Mouse (Mus musculus): Measurements from ENCODE around the gene Hid1. TPM values are rescaled to one million over a fixed set of nuclear protein-coding genes. Genes with fewer than 3 reads are reported as not detected.

Hid1 gene
- polyA plus RNA-seq, 1 experiment, result 5.9 TPM

GRCm38 (mm10) chr11:115344967-115345366 is 22.6 kb downstream of the Hid1 start:
- Histone ChIP-seq H3K4me3 (ENCODE audit: insufficient read depth, low read length) (no peak overlapping the region), H3K4me1 (ENCODE audit: control insufficient read depth, insufficient read depth, low read length) (no peaks in the 10 kb centered on the region), H3K27ac (ENCODE audit: insufficient read depth, low read length) (no peak overlapping the region)
- TF ChIP-seq CTCF (IDR thresholded peaks at IDR 0.05; ENCODE audit: borderline replicate concordance, insufficient read depth, low read length), result no peak
- no peak for TF ChIP-seq POLR2A (IDR thresholded peaks at IDR 0.05; ENCODE audit: low read depth, low read length)

- no peak overlapping the region for H3K27ac ChIP-seq (ENCODE audit: insufficient read depth, low read length)
- no peak overlapping the region for H3K4me3 ChIP-seq (ENCODE audit: insufficient read depth, low read length)
- no peaks in the 10 kb centered on the region for H3K4me1 ChIP-seq (ENCODE audit: control insufficient read depth, insufficient read depth, low read length)
- no peak for TF ChIP-seq POLR2A (IDR thresholded peaks at IDR 0.05; ENCODE audit: low read depth, low read length)
- no peak for TF ChIP-seq CTCF (IDR thresholded peaks at IDR 0.05; ENCODE audit: borderline replicate concordance, insufficient read depth, low read length)
Measured at GRCm38 (mm10) chr11:115341866-115342265, 25.7 kb downstream of the Hid1 start.

GRCm38 (mm10) chr11:115341246-115341645 is 26.3 kb downstream of the Hid1 start:
- no peak for TF ChIP-seq POLR2A (IDR thresholded peaks at IDR 0.05; ENCODE audit: low read depth, low read length)
- TF ChIP-seq CTCF (IDR thresholded peaks at IDR 0.05; ENCODE audit: borderline replicate concordance, insufficient read depth, low read length), result no peak
- Histone ChIP-seq H3K4me3 (ENCODE audit: insufficient read depth, low read length) (no peak overlapping the region), H3K27ac (ENCODE audit: insufficient read depth, low read length) (no peak overlapping the region), H3K4me1 (ENCODE audit: control insufficient read depth, insufficient read depth, low read length) (no peaks in the 10 kb centered on the region)

- TF ChIP-seq POLR2A (IDR thresholded peaks at IDR 0.05; ENCODE audit: low read depth, low read length), result no peak
- TF ChIP-seq CTCF (IDR thresholded peaks at IDR 0.05; ENCODE audit: borderline replicate concordance, insufficient read depth, low read length), result no peak
- H3K27ac ChIP-seq (ENCODE audit: insufficient read depth, low read length), result no peak overlapping the region
- H3K4me3 ChIP-seq (ENCODE audit: insufficient read depth, low read length), result no peak overlapping the region
- H3K4me1 ChIP-seq (ENCODE audit: control insufficient read depth, insufficient read depth, low read length), result no peaks in the 10 kb centered on the region
Measured at GRCm38 (mm10) chr11:115337826-115338225, 29.7 kb downstream of the Hid1 start.

- no peak overlapping the region for H3K27ac ChIP-seq (ENCODE audit: insufficient read depth, low read length)
- H3K4me3 ChIP-seq (ENCODE audit: insufficient read depth, low read length), result no peak overlapping the region
Measured at GRCm38 (mm10) chr11:115337350-115337749, 30.2 kb downstream of the Hid1 start.

GRCm38 (mm10) chr11:115336115-115336514 is 31.4 kb downstream of the Hid1 start:
- Histone ChIP-seq H3K4me1 (ENCODE audit: control insufficient read depth, insufficient read depth, low read length) (no peaks in the 10 kb centered on the region), H3K4me3 (ENCODE audit: insufficient read depth, low read length) (no peak overlapping the region), H3K27ac (ENCODE audit: insufficient read depth, low read length) (no peak overlapping the region)
- no peak for TF ChIP-seq POLR2A (IDR thresholded peaks at IDR 0.05; ENCODE audit: low read depth, low read length)
- no peak for TF ChIP-seq CTCF (IDR thresholded peaks at IDR 0.05; ENCODE audit: borderline replicate concordance, insufficient read depth, low read length)

More at GRCm38 (mm10) chr11:115337350-115337749, 30.2 kb downstream of the Hid1 start:
- no peaks in the 10 kb centered on the region for H3K4me1 ChIP-seq (ENCODE audit: control insufficient read depth, insufficient read depth, low read length)
- TF ChIP-seq CTCF (IDR thresholded peaks at IDR 0.05; ENCODE audit: borderline replicate concordance, insufficient read depth, low read length) (no peak), POLR2A (IDR thresholded peaks at IDR 0.05; ENCODE audit: low read depth, low read length) (no peak)

GRCm38 (mm10) chr11:115335223-115335622 is 32.3 kb downstream of the Hid1 start:
- TF ChIP-seq CTCF (IDR thresholded peaks at IDR 0.05; ENCODE audit: borderline replicate concordance, insufficient read depth, low read length) (no peak), POLR2A (IDR thresholded peaks at IDR 0.05; ENCODE audit: low read depth, low read length) (no peak)
- H3K4me1 ChIP-seq (ENCODE audit: control insufficient read depth, insufficient read depth, low read length), result no peaks in the 10 kb centered on the region
- no peak overlapping the region for H3K27ac ChIP-seq (ENCODE audit: insufficient read depth, low read length)
- no peak overlapping the region for H3K4me3 ChIP-seq (ENCODE audit: insufficient read depth, low read length)

GRCm38 (mm10) chr11:115334531-115334930 is 33.0 kb downstream of the Hid1 start, which contains the start of gene Otop3:
Gene Otop3, plus strand, starts transcription at chr11:115334731.
- Histone ChIP-seq H3K27ac (ENCODE audit: insufficient read depth, low read length) (no peak within 1 kb of the TSS), H3K4me3 (ENCODE audit: insufficient read depth, low read length) (no peak within 1 kb of the TSS), H3K4me1 (ENCODE audit: control insufficient read depth, insufficient read depth, low read length) (no peaks in the 10 kb centered on the region)
- TF ChIP-seq POLR2A (IDR thresholded peaks at IDR 0.05; ENCODE audit: low read depth, low read length), result no peak
- TF ChIP-seq CTCF (IDR thresholded peaks at IDR 0.05; ENCODE audit: borderline replicate concordance, insufficient read depth, low read length), result no peak

- Histone ChIP-seq H3K4me3 (ENCODE audit: insufficient read depth, low read length) (no peak overlapping the region), H3K4me1 (ENCODE audit: control insufficient read depth, insufficient read depth, low read length) (no peaks in the 10 kb centered on the region), H3K27ac (ENCODE audit: insufficient read depth, low read length) (no peak overlapping the region)
- TF ChIP-seq CTCF (IDR thresholded peaks at IDR 0.05; ENCODE audit: borderline replicate concordance, insufficient read depth, low read length) (no peak), POLR2A (IDR thresholded peaks at IDR 0.05; ENCODE audit: low read depth, low read length) (no peak)
Measured at GRCm38 (mm10) chr11:115329339-115329738, 38.2 kb downstream of the Hid1 start.

- no peak for TF ChIP-seq POLR2A (IDR thresholded peaks at IDR 0.05; ENCODE audit: low read depth, low read length)
- TF ChIP-seq CTCF (IDR thresholded peaks at IDR 0.05; ENCODE audit: borderline replicate concordance, insufficient read depth, low read length), result no peak
- Histone ChIP-seq H3K27ac (ENCODE audit: insufficient read depth, low read length) (no peak overlapping the region), H3K4me1 (ENCODE audit: control insufficient read depth, insufficient read depth, low read length) (no peaks in the 10 kb centered on the region), H3K4me3 (ENCODE audit: insufficient read depth, low read length) (no peak overlapping the region)
Measured at GRCm38 (mm10) chr11:115326730-115327129, 40.8 kb downstream of the Hid1 start.

- TF ChIP-seq CTCF (IDR thresholded peaks at IDR 0.05; ENCODE audit: borderline replicate concordance, insufficient read depth, low read length), result no peak
- TF ChIP-seq POLR2A (IDR thresholded peaks at IDR 0.05; ENCODE audit: low read depth, low read length), result no peak
- Histone ChIP-seq H3K4me3 (ENCODE audit: insufficient read depth, low read length) (no peak overlapping the region), H3K4me1 (ENCODE audit: control insufficient read depth, insufficient read depth, low read length) (0 out of 2 replicates have a peak, but pooled peaks cover 4% of the 10 kb centered on the region), H3K27ac (ENCODE audit: insufficient read depth, low read length) (no peak overlapping the region)
Measured at GRCm38 (mm10) chr11:115323354-115323753, 44.2 kb downstream of the Hid1 start.
